Mouse (Mus musculus): ENCODE measurements around the gene Ppef2. TPM values are rescaled to one million over a fixed set of nuclear protein-coding genes. Genes with fewer than 3 reads are reported as not detected.
"Not testable (repeated sequence)": the region's sequence is repeated elsewhere in the genome, so short reads cannot be mapped to it uniquely, and the experiment has no call there.

The Ppef2 gene
- polyA plus RNA-seq, 1 experiment: 2.1 TPM

DNA sequence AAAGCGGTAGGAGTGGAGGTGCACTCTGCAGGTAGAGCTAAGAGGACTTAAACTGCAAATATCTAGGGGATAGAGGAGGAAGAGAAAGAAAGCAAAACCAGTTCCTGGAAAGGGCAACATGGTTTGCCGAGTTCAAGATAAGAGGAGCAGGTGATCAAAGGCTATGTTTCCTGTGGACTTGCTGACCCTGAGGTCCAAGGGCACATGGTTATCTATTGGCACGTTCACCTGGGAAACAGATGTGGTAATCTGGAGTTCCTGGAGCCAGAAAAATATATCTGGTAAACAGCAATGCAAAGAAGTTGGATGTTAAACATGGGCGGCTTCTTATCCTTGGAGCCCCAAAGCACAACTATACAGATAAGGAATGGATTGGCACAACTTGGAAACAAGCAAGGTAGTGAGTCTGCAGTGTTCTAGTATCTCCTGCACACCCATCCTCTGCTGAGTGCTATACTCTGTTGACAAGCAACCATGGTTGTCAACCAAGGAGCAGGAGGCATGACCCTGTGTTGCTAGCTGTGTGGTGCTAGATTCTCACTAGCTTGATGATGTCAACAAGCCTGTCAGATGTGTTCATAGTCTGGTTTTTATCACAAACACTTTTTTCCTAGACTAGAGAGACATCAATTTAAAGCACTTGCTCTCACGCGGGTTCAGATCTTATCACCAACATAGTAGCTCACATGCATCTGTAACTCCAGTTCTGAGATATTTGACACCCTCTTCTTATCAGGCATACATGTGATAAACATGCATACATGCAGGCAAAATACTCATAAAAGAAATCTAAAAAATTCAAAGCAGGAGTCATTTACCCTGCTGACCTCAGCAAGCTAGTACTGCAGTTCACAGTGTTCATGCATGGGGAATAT, 51.7 kb downstream of the Ppef2 start:
- no peak for TF ChIP-seq CTCF (IDR thresholded peaks at IDR 0.05; ENCODE audit: borderline replicate concordance, insufficient read depth, low read depth, low read length)
- no peak for DNase-seq
- 94% methylated on average over 6 of the region's 6 CpGs for WGBS
- no peaks in the 10 kb centered on the region for H3K27me3 ChIP-seq (ENCODE audit: control insufficient read depth, insufficient read depth, low read length)
- H3K4me3 ChIP-seq (replicated peaks; ENCODE audit: insufficient read depth, low read depth, low read length): no peak overlapping the region
- H3K27ac ChIP-seq (ENCODE audit: insufficient read depth, low read length): no peak overlapping the region
- no peaks in the 10 kb centered on the region for H3K4me1 ChIP-seq (ENCODE audit: control insufficient read depth, insufficient read depth, low read length)

DNA sequence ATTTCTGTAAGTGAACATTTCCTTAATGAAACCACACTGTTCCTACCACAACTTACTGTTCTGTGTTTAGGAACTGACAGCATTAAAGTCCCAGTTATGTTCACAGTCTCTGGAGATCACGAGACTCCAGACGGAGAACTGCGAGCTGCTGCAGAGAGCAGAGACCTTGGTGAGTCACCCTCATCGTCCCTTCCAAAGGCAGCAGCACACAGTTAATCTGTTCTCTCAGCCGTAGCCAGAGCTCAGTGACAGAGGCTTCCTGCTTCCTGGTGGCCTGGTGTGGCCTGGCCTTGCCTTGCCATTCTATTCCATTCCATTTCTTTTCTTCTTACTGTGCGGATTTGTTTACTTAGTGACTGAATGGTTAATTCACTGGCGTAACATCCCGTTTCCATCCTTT, 57.8 kb downstream of the Ppef2 start:
- TF ChIP-seq POLR2A (IDR thresholded peaks at IDR 0.05; ENCODE audit: borderline replicate concordance, insufficient read depth, low read length) (no peak), CTCF (IDR thresholded peaks at IDR 0.05; ENCODE audit: borderline replicate concordance, insufficient read depth, low read depth, low read length) (no peak)
- no peak overlapping the region for H3K4me3 ChIP-seq (replicated peaks; ENCODE audit: insufficient read depth, low read depth, low read length)
- no peaks in the 10 kb centered on the region for H3K4me1 ChIP-seq (ENCODE audit: control insufficient read depth, insufficient read depth, low read length)
- 76% methylated on average over 8 of the region's 8 CpGs for WGBS
- H3K27me3 ChIP-seq (ENCODE audit: control insufficient read depth, insufficient read depth, low read length): no peaks in the 10 kb centered on the region
- DNase-seq: no peak
- no peak overlapping the region for H3K27ac ChIP-seq (ENCODE audit: insufficient read depth, low read length)

DNA sequence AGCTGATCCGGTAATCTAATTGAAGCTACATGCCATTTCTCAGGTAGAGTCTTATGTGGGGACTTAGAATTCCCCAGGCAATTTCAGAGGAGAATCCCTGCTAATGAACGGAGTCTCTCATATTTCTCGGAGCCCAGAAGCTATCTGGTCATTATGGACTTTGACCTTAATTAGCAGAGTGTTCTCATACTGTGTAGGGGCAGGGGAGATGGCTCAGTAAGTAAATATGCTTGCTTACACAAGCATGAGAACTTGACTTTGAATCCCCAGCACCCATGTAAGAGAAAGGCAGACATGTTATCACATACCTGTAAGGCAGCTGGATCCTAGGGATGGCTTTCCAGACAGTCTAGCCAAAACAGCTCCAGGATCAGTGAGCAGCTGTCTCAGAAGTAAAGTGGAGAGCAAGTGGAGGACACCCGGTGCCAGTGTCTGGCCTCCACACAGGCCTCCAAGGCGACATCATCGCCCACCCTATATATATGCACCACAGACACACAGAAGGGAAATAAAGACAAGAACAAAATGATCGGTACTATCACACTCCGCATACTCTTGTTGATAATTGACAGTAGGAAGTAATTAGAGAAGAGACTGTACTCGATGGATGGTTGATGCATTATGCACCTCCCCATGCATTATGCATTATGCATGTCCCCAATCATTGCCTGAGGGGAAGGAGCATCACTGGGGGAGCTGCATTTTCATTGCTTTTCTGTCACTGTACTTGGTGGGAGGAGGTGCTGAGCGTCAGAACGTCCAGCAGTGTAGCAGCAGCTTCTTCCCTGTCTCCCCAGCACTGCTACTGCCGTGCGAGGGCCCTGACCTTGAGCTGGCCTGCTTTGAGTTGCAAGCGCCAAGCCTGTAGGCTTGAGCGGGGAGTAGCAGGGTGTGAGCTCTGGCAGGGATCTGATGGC, 58.9 kb downstream of the Ppef2 start:
- TF ChIP-seq POLR2A (IDR thresholded peaks at IDR 0.05; ENCODE audit: borderline replicate concordance, insufficient read depth, low read length) (no peak), CTCF (IDR thresholded peaks at IDR 0.05; ENCODE audit: borderline replicate concordance, insufficient read depth, low read depth, low read length) (no peak)
- Histone ChIP-seq H3K4me3 (replicated peaks; ENCODE audit: insufficient read depth, low read depth, low read length) (no peak overlapping the region), H3K27ac (ENCODE audit: insufficient read depth, low read length) (no peak overlapping the region), H3K27me3 (ENCODE audit: control insufficient read depth, insufficient read depth, low read length) (no peaks in the 10 kb centered on the region), H3K4me1 (ENCODE audit: control insufficient read depth, insufficient read depth, low read length) (no peaks in the 10 kb centered on the region)
- 73% methylated on average over 15 of the region's 15 CpGs for WGBS
- DNase-seq: no peak

DNA sequence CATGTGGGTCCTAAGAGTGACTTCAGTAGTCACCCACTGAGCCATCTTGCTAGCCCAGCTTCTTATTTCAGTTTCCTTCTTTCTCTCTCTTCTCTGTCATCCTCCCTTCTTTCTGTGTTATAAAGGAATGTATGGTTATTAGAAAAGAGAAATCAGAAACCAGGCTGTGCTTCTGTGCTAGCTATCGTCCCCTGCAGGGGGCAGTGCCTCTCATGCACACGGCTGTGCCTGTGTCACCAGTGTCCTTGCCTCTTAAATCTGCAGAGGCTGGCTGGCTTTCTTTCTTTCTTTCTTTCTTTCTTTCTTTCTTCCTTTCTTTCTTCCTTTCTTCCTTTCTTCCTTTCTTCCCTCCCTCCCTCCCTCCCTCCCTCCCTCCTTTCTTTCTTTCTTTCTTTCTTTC, 60.4 kb downstream of the Ppef2 start:
- not testable (repeated sequence) for H3K4me1 ChIP-seq (ENCODE audit: control insufficient read depth, insufficient read depth, low read length); H3K4me3 ChIP-seq (replicated peaks; ENCODE audit: insufficient read depth, low read depth, low read length); DNase-seq; H3K27ac ChIP-seq (ENCODE audit: insufficient read depth, low read length); H3K27me3 ChIP-seq (ENCODE audit: control insufficient read depth, insufficient read depth, low read length)
- peak; percentile 53; the same call in 1 of the 2 replicates for TF ChIP-seq CTCF (IDR thresholded peaks at IDR 0.05; ENCODE audit: borderline replicate concordance, insufficient read depth, low read depth, low read length)
- WGBS: 39% methylated on average over 2 of the region's 2 CpGs

DNA sequence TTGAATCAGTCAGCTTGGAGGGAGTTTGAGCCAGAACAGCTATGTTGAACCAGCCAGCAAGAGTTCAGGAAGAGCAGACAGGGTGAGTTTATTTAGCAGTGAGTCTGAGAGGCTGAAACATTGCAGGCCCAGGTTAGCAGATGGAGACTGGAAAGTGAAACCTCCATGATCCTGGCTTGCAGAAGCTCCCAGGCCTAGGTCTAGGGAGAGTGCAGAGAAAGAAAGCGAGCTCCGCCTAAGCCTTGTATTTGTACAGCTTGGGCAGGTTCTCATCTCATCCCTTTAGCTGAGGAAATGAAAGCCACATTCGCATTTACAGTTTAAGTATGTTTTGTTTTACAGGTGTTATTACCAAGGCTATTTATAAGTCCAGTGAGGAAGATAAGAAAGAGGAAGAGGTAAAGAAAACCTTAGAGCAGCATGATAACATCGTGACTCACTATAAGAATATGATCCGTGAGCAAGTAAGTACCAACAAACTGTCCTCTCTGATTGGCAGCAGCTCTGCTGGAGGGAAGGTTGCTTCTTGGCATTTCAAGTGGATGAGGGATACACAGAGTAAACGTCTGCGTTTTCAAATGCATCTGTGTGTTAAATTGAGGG, 67.1 kb downstream of the Ppef2 start:
- Histone ChIP-seq H3K27me3 (ENCODE audit: control insufficient read depth, insufficient read depth, low read length) (no peaks in the 10 kb centered on the region), H3K4me3 (replicated peaks; ENCODE audit: insufficient read depth, low read depth, low read length) (no peak overlapping the region), H3K4me1 (ENCODE audit: control insufficient read depth, insufficient read depth, low read length) (no peaks in the 10 kb centered on the region), H3K27ac (ENCODE audit: insufficient read depth, low read length) (no peak overlapping the region)
- TF ChIP-seq POLR2A (IDR thresholded peaks at IDR 0.05; ENCODE audit: borderline replicate concordance, insufficient read depth, low read length) (no peak), CTCF (IDR thresholded peaks at IDR 0.05; ENCODE audit: borderline replicate concordance, insufficient read depth, low read depth, low read length) (no peak)
- no peak for DNase-seq
- 97% methylated on average over 7 of the region's 7 CpGs for WGBS

DNA sequence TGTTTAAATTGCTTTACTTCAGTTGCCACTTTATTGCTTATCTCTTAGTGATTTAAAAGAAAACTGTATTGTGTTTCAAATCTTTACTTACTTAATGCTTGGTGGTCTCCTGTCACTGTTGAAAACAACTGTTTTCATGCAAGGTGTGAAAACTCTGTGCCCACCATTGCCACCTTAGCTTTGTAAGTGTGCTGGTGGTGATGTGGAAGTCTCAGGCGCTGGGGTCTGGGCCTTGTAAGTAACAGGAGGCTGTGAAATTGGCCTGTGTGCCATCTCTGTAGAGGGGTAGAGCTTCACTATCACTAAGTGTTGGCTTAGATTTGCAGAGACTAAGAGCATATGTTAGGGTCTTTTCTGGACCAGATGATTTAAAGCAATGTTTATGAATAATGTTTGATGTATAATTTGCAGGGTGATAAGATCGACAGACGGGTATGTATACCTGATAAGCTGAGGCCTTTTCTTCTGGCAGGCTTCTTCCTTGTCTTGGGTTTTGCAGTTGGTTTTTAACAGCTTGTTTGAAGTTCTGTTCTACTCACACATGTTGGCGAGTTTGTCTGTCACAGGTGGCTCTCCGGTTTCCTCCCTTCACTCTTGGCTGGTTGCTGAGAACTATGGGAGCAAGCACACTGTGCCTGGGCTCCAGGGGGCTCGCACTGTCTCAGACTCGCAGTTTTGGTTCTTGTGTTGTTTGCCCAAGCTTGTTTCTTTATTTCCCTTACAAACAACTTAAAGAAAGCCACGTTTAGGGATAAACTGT, 72.8 kb downstream of the Ppef2 start:
- 84% methylated on average over 8 of the region's 8 CpGs for WGBS
- DNase-seq: no peak
- no peak for TF ChIP-seq CTCF (IDR thresholded peaks at IDR 0.05; ENCODE audit: borderline replicate concordance, insufficient read depth, low read depth, low read length)

More for the DNA sequence above, 72.8 kb downstream of the Ppef2 start:
- Histone ChIP-seq H3K4me3 (replicated peaks; ENCODE audit: insufficient read depth, low read depth, low read length) (no peak overlapping the region), H3K27me3 (ENCODE audit: control insufficient read depth, insufficient read depth, low read length) (no peaks in the 10 kb centered on the region), H3K4me1 (ENCODE audit: control insufficient read depth, insufficient read depth, low read length) (no peaks in the 10 kb centered on the region), H3K27ac (ENCODE audit: insufficient read depth, low read length) (no peak overlapping the region)

Other genes starting within 250 kb of the Ppef2 start
- gene Cdkl2, start 212.4 kb downstream of the Ppef2 start, polyA plus RNA-seq (2012; rRNA removed): 9.1 and 11.1 TPM in 2 replicates
- 123 and 125 TPM in 2 replicates for gene G3bp2, start 172.6 kb downstream of the Ppef2 start, polyA plus RNA-seq (2012; rRNA removed)
- gene Uso1, start 118.3 kb downstream of the Ppef2 start, polyA plus RNA-seq (2012; rRNA removed): 55.2 and 59.3 TPM in 2 replicates
- not detected in 2 replicates for gene U90926, start 40.9 kb downstream of the Ppef2 start, polyA plus RNA-seq (2012; rRNA removed)
- gene Naaa, start 21.9 kb upstream of the Ppef2 start, polyA plus RNA-seq (2012; rRNA removed): 32.1 and 37.6 TPM in 2 replicates
- gene Sdad1, start 54.2 kb upstream of the Ppef2 start, polyA plus RNA-seq (2012; rRNA removed): 15.3 and 15.6 TPM in 2 replicates
- 0.17 TPM in 1 of 2 replicates, not detected in the other for gene Cxcl9, start 71.8 kb upstream of the Ppef2 start, polyA plus RNA-seq (2012; rRNA removed)
- 12.8 and 17.8 TPM in 2 replicates for gene Art3, start 75.5 kb upstream of the Ppef2 start, polyA plus RNA-seq (2012; rRNA removed)
- gene Cxcl10, start 92.6 kb upstream of the Ppef2 start, polyA plus RNA-seq (2012; rRNA removed): 0.64 and 0.65 TPM in 2 replicates
- 33.0 and 36.9 TPM in 2 replicates for gene Nup54, start 178.9 kb upstream of the Ppef2 start, polyA plus RNA-seq (2012; rRNA removed)

All from cerebellum, adult 2 months (tissue).